Mouse (Mus musculus) embryonic facial prominence, embryonic 11.5 days (tissue): ENCODE measurements around the gene Daglb. TPM values are rescaled to one million over a fixed set of nuclear protein-coding genes. Genes with fewer than 3 reads are reported as not detected.
"Not testable (repeated sequence)": the region's sequence is repeated elsewhere in the genome, so short reads cannot be mapped to it uniquely, and the experiment has no call there.

Experiments used
- ATAC-seq: fragments of 200-750 bp; cut with Nextera tagmentation; replicated peaks from 2 replicates; pipeline ENCODE4 v1.8.0; 2017; ENCODE audit warnings: low read depth; ENCODE audit not compliant: insufficient number of reproducible peaks, low FRiP score, low TSS enrichment
- DNase-seq: peaks from one replicate; pipeline ENCODE4 v3.0.0-alpha.2; 2015; ENCODE audit warnings: low spot score
- H3K27ac ChIP-seq: fragments of 300-500 bp; sonication (generic); replicated peaks from 2 replicates; pipeline ENCODE4 v1.5.1; 2014; ENCODE audit warnings: mild to moderate bottlenecking, low read depth, low read length, control low read depth
- H3K27me3 ChIP-seq: fragments of 300-500 bp; sonication (generic); 2 replicates; pipeline ENCODE4 v1.6.1; 2014; ENCODE audit warnings: mild to moderate bottlenecking, low read length, moderate library complexity, mixed read lengths; ENCODE audit not compliant: control insufficient read depth, insufficient read depth
- H3K36me3 ChIP-seq: fragments of 300-500 bp; sonication (generic); replicated peaks from 2 replicates; pipeline ENCODE4 v1.6.1; 2014; ENCODE audit warnings: low read depth, mild to moderate bottlenecking, low read length, moderate library complexity, mixed read lengths; ENCODE audit not compliant: control insufficient read depth, insufficient read depth
- H3K4me1 ChIP-seq: fragments of 300-500 bp; sonication (generic); 2 replicates; pipeline ENCODE4 v1.6.1; 2014; ENCODE audit warnings: low read length, mixed read lengths; ENCODE audit not compliant: control insufficient read depth, insufficient read depth
- H3K4me2 ChIP-seq: fragments of 300-500 bp; sonication (generic); 2 replicates; pipeline ENCODE4 v1.6.1; 2014; ENCODE audit warnings: low read depth, mild to moderate bottlenecking, control low read depth, low read length, moderate library complexity
- H3K4me3 ChIP-seq: fragments of 300-500 bp; sonication (generic); 2 replicates; pipeline ENCODE4 v1.5.1; 2014; ENCODE audit warnings: low read depth, low read length, control low read depth
- H3K9ac ChIP-seq: fragments of 300-500 bp; sonication (generic); replicated peaks from 2 replicates; pipeline ENCODE4 v1.6.1; 2014; ENCODE audit warnings: mild to moderate bottlenecking, control low read depth, low read length
- H3K9me3 ChIP-seq: fragments of 300-500 bp; sonication (generic); replicated peaks from 2 replicates; pipeline ENCODE4 v1.6.1; 2016; ENCODE audit warnings: mild to moderate bottlenecking, low read length, inconsistent platforms, mixed read lengths; ENCODE audit not compliant: control insufficient read depth
- WGBS: fragments of 180-500 bp; shearing (Covaris S2); extraction: QIAGEN DNeasy Blood & Tissue Kit; methylation state at CpG from one replicate; pipeline ENCODE4 v1.1.7; 2014; 5-methylcytosine and 5-hydroxymethylcytosine counted together
- polyA plus RNA-seq: library from polyadenylated mRNA; unstranded; fragments of >200 nt; fragmentation: Nextera tagmentation; extraction: Ambion mirVana; gene quantifications from 2 replicates; pipeline ENCODE4 v1.2.1, GENCODE M21; 2014

The Daglb gene
- polyA plus RNA-seq, 1 experiment from 2014 or later: 7.3 TPM

GRCm38 (mm10) chr5:143491736-143492135 is 27.4 kb downstream of the Daglb start:
- WGBS: 89% methylated on average over 4 of the region's 4 CpGs
- no peak overlapping the region for H3K4me2 ChIP-seq
- no peaks in the 10 kb centered on the region for H3K27me3 ChIP-seq
- no peak overlapping the region for H3K27ac ChIP-seq
- no peak for DNase-seq
- H3K9me3 ChIP-seq: no peaks in the 10 kb centered on the region
- H3K4me3 ChIP-seq: no peak overlapping the region
- no peaks in the 10 kb centered on the region for H3K36me3 ChIP-seq
- H3K9ac ChIP-seq: no peak overlapping the region
- ATAC-seq: no peak
- H3K4me1 ChIP-seq: no peaks in the 10 kb centered on the region

- Histone ChIP-seq H3K36me3 (no peaks in the 10 kb centered on the region), H3K27ac (no peak overlapping the region), H3K27me3 (no peaks in the 10 kb centered on the region), H3K4me1 (no peaks in the 10 kb centered on the region), H3K9me3 (no peaks in the 10 kb centered on the region), H3K4me3 (no peak overlapping the region), H3K4me2 (no peak overlapping the region), H3K9ac (no peak overlapping the region)
- DNase-seq: no peak
- 87% methylated on average over 10 of the region's 10 CpGs for WGBS
- ATAC-seq: no peak
Observed at GRCm38 (mm10) chr5:143493163-143493562, 28.8 kb downstream of the Daglb start.

- WGBS: 93% methylated on average over 6 of the region's 6 CpGs
- H3K9me3 ChIP-seq: no peaks in the 10 kb centered on the region
- no peaks in the 10 kb centered on the region for H3K36me3 ChIP-seq
Observed at GRCm38 (mm10) chr5:143495708-143496107, 31.3 kb downstream of the Daglb start.

GRCm38 (mm10) chr5:143497451-143497850 is 33.1 kb downstream of the Daglb start:
- H3K27ac ChIP-seq: no peak overlapping the region
- ATAC-seq (no peak), DNase-seq (no peak)
- H3K4me2 ChIP-seq: no peak overlapping the region
- no peak overlapping the region for H3K4me3 ChIP-seq
- H3K36me3 ChIP-seq: peaks cover 4% of the 10 kb centered on the region; the same call in 1 of the 2 replicates
- WGBS: 74% methylated on average over 3 of the region's 3 CpGs
- H3K27me3 ChIP-seq: no peaks in the 10 kb centered on the region
- H3K9me3 ChIP-seq: no peaks in the 10 kb centered on the region
- no peaks in the 10 kb centered on the region for H3K4me1 ChIP-seq
- H3K9ac ChIP-seq: no peak overlapping the region

More at GRCm38 (mm10) chr5:143495708-143496107, 31.3 kb downstream of the Daglb start:
- no peaks in the 10 kb centered on the region for H3K27me3 ChIP-seq
- DNase-seq: no peak
- H3K4me1 ChIP-seq: no peaks in the 10 kb centered on the region
- no peak for ATAC-seq
- no peak overlapping the region for H3K4me2 ChIP-seq
- no peak overlapping the region for H3K4me3 ChIP-seq
- H3K27ac ChIP-seq: no peak overlapping the region
- H3K9ac ChIP-seq: no peak overlapping the region

GRCm38 (mm10) chr5:143499197-143499596 is 34.8 kb downstream of the Daglb start:
- DNase-seq: no peak
- peaks cover 4% of the 10 kb centered on the region; the same call in 1 of the 2 replicates for H3K36me3 ChIP-seq
- H3K4me1 ChIP-seq: no peaks in the 10 kb centered on the region
- H3K9ac ChIP-seq: no peak overlapping the region
- WGBS: 91% methylated on average over 7 of the region's 7 CpGs
- no peak overlapping the region for H3K4me2 ChIP-seq
- no peak for ATAC-seq
- no peaks in the 10 kb centered on the region for H3K9me3 ChIP-seq
- no peak overlapping the region for H3K27ac ChIP-seq
- no peaks in the 10 kb centered on the region for H3K27me3 ChIP-seq
- no peak overlapping the region for H3K4me3 ChIP-seq

GRCm38 (mm10) chr5:143499686-143500085 is 35.3 kb downstream of the Daglb start:
- H3K4me3 ChIP-seq: no peak overlapping the region
- no peaks in the 10 kb centered on the region for H3K9me3 ChIP-seq
- 92% methylated on average over 4 of the region's 4 CpGs for WGBS
- no peaks in the 10 kb centered on the region for H3K4me1 ChIP-seq
- no peaks in the 10 kb centered on the region for H3K27me3 ChIP-seq
- H3K27ac ChIP-seq: no peak overlapping the region
- peaks cover 4% of the 10 kb centered on the region; the same call in 1 of the 2 replicates for H3K36me3 ChIP-seq
- no peak overlapping the region for H3K9ac ChIP-seq
- DNase-seq: no peak
- no peak for ATAC-seq
- H3K4me2 ChIP-seq: no peak overlapping the region

GRCm38 (mm10) chr5:143500711-143501110 is 36.3 kb downstream of the Daglb start:
- ATAC-seq, H3K9me3 ChIP-seq, H3K27ac ChIP-seq, H3K4me3 ChIP-seq, H3K27me3 ChIP-seq, DNase-seq, H3K9ac ChIP-seq, H3K36me3 ChIP-seq, H3K4me2 ChIP-seq, H3K4me1 ChIP-seq: not testable (repeated sequence)
- 93% methylated on average over 13 of the region's 14 CpGs for WGBS

GRCm38 (mm10) chr5:143501140-143501539 is 36.8 kb downstream of the Daglb start:
- H3K9ac ChIP-seq: no peak overlapping the region
- H3K36me3 ChIP-seq: peaks cover 8% of the 10 kb centered on the region
- H3K4me1 ChIP-seq: no peaks in the 10 kb centered on the region
- no peak overlapping the region for H3K4me2 ChIP-seq
- H3K4me3 ChIP-seq: no peak overlapping the region
- 90% methylated on average over 8 of the region's 8 CpGs for WGBS
- no peak overlapping the region for H3K27ac ChIP-seq
- DNase-seq (no peak), ATAC-seq (no peak)
- no peaks in the 10 kb centered on the region for H3K27me3 ChIP-seq
- H3K9me3 ChIP-seq: no peaks in the 10 kb centered on the region
